Mouse (Mus musculus): ENCODE measurements around the gene Safb.

DNA sequence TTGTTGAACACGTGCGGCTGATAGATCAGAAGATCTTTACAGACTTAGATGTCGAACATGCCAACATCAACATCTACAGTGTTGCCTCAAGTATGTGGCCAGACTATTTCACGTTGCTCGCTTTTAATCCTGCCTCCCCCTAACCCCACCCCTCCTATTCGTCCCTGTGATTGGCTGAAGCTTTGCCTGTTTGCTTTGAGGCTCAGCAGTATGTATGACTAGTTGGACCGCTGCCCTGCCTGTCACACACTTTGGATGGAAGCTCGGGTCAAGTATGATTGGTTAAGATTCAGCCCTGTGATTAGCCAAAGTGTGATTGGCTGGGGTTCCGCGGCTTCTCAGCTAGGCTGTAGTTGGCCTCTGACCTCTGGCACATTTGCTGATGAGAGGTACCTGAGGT is 67.2 kb downstream of the Safb start:
- TF ChIP-seq CTCF (IDR thresholded peaks at IDR 0.05; ENCODE audit: low read depth) (no peak), EP300 (IDR thresholded peaks at IDR 0.05; ENCODE audit: low read depth) (no peak)

Data from liver, embryonic 14.5 days (tissue).